Mouse (Mus musculus) cerebellum, postnatal 14 days (tissue): ENCODE data around the gene Homer2.

Experiments
- DNase-seq, 2 experiments: peaks; one replicate each; pipeline ENCODE4 v3.0.0; 2021; ENCODE audit warnings: mixed read lengths in 2 of 2

Homer2 gene

GRCm38 (mm10) chr7:81559231-81559980 lies 147.9 kb downstream of the Homer2 start:
- DNase-seq: no peak

DNA sequence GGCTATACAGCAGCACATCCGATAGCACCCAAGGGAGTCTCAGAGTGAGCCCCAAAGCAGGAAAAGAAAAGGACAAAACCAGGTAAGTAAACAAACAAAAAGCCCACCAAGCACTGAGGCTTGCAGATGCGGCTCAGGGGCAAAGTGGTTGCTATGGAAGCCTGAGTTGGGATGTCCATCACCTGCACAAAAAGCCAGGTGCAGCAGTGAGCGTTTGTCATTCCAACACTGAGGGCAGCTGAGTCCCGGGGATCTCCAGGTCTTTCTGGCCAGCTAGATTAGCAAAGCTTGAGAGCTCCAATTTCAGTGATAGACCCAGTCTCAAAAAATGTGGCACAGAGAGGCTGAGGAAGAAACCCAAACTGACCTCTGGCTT lies 149.4 kb downstream of the Homer2 start:
- DNase-seq: no peak

DNA sequence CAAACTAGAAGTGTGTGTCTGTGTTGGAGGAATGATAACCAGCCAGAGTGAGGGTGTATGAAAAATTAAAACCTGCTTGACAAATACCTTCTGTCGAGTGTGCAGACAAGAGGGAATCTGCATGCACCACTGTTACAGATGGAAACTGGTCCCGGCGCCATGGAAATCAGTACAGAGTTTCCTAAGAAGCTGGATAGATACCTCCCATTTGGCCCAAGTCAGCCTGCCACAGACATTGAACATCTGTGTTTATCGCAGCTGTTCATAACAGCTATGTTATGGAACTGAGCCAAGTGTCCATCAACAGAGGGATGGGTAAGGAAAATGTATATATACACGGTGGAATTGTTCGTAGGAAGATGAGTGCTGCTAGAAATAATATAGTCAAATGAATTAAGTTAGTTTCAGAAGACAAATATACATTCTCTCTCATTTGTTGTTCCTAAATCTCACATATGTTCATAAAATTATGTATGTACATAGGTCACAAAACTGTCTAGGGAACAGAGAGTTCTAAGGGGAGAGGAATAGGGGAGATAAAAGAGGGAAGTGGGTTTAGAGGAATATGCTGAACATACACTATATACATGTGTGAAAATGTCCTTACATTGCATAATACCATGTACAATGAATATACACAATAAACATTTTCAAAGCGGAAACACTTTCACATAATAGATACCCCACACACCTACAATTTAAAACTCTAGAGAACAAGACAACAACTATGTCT lies 149.9 kb downstream of the Homer2 start:
- no peak for DNase-seq

- no peak for DNase-seq
Observed at GRCm38 (mm10) chr7:81556839-81557238, 150.5 kb downstream of the Homer2 start.

- DNase-seq: peak; percentile 63 to 78
Observed at GRCm38 (mm10) chr7:81554369-81554768, 153.0 kb downstream of the Homer2 start.

DNA sequence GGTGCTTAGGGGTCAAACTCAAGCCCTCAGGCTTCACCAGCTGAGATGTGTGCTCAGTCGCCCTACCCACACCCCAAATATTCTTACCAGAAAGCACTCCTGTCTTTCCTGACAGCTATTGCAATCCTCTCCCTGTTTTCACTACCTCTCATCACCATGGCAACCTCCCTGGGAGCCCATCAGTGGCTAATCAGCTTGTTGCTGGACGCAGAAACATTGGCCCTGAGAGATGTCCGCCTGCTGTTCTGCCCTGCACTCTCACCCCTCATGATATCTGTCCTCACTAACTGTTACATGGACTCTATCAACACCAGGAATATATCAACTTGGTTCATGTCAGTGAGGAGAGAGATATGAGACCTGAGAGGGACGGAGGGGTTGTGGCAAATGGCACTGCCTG lies 153.7 kb downstream of the Homer2 start:
- no peak for DNase-seq
